Mouse (Mus musculus): ENCODE measurements around the gene Cd2ap. TPM values are rescaled to one million over a fixed set of nuclear protein-coding genes. Genes with fewer than 3 reads are reported as not detected.
"Not testable (repeated sequence)": the region's sequence is repeated elsewhere in the genome, so short reads cannot be mapped to it uniquely, and the experiment has no call there.

The Cd2ap gene
- total RNA-seq (2021), result 10 to 100 TPM; 17.8 to 19.4 TPM
- long read RNA-seq, experiment 1, full-length matches to known transcripts, result 2 of 7 reads
- long read RNA-seq, experiment 1, partial matches to known transcripts, result 0 of 7 reads
- long read RNA-seq, experiment 1, other reads (novel, unspliced or antisense), result 5 of 7 reads
- long read RNA-seq, experiment 2, full-length matches to known transcripts, result 2 of 5 reads
- long read RNA-seq, experiment 2, partial matches to known transcripts, result 1 of 5 reads
- long read RNA-seq, experiment 2, other reads (novel, unspliced or antisense), result 2 of 5 reads

- DNase-seq (ENCODE audit: low spot score in 2 of 2), result peak; percentile 96
Measured at GRCm38 (mm10) chr17:42876001-42876903, at the start of gene Cd2ap. TSS of gene Cd2ap (minus strand) at chr17:42876665.

- DNase-seq (ENCODE audit: low spot score in 2 of 2), result no peak
Measured at GRCm38 (mm10) chr17:42924731-42925130, 48.3 kb upstream of the Cd2ap start.

- DNase-seq (ENCODE audit: low spot score in 2 of 2), result no peak
Measured at GRCm38 (mm10) chr17:42918810-42919209, 42.3 kb upstream of the Cd2ap start.

- no peak for DNase-seq (ENCODE audit: low spot score in 2 of 2)
Measured at GRCm38 (mm10) chr17:42914726-42915125, 38.3 kb upstream of the Cd2ap start.

- no peak for DNase-seq (ENCODE audit: low spot score in 2 of 2)
Measured at GRCm38 (mm10) chr17:42912193-42912592, 35.7 kb upstream of the Cd2ap start.

GRCm38 (mm10) chr17:42910476-42910875, 34.0 kb upstream of the Cd2ap start:
- no peak for DNase-seq (ENCODE audit: low spot score in 2 of 2)

- no peak for DNase-seq (ENCODE audit: low spot score in 2 of 2)
Measured at GRCm38 (mm10) chr17:42909376-42909775, 32.9 kb upstream of the Cd2ap start.

GRCm38 (mm10) chr17:42908744-42909370, 32.4 kb upstream of the Cd2ap start:
- no peak for DNase-seq (ENCODE audit: low spot score in 2 of 2)

GRCm38 (mm10) chr17:42908136-42908535, 31.7 kb upstream of the Cd2ap start:
- DNase-seq (ENCODE audit: low spot score in 2 of 2), result no peak

- not testable (repeated sequence) for DNase-seq (ENCODE audit: low spot score in 2 of 2)
Measured at GRCm38 (mm10) chr17:42906456-42906855, 30.0 kb upstream of the Cd2ap start.

GRCm38 (mm10) chr17:42905919-42906318, 29.5 kb upstream of the Cd2ap start:
- DNase-seq (ENCODE audit: low spot score in 2 of 2), result no peak

- no peak for DNase-seq (ENCODE audit: low spot score in 2 of 2)
Measured at GRCm38 (mm10) chr17:42900795-42901194, 24.3 kb upstream of the Cd2ap start.

GRCm38 (mm10) chr17:42887282-42887707, 10.8 kb upstream of the Cd2ap start:
- no peak for DNase-seq (ENCODE audit: low spot score in 2 of 2)

GRCm38 (mm10) chr17:42885091-42885501, 8.6 kb upstream of the Cd2ap start:
- DNase-seq (ENCODE audit: low spot score in 2 of 2), result no peak

GRCm38 (mm10) chr17:42884382-42884781, 7.9 kb upstream of the Cd2ap start:
- DNase-seq (ENCODE audit: low spot score in 2 of 2), result no peak

GRCm38 (mm10) chr17:42883769-42884168, 7.3 kb upstream of the Cd2ap start:
- DNase-seq (ENCODE audit: low spot score in 2 of 2), result no peak

- peak; percentile 63 to 75 for DNase-seq (ENCODE audit: low spot score in 2 of 2)
Measured at GRCm38 (mm10) chr17:42883315-42883714, 6.8 kb upstream of the Cd2ap start.

- DNase-seq (ENCODE audit: low spot score in 2 of 2), result no peak
Measured at GRCm38 (mm10) chr17:42882873-42883272, 6.4 kb upstream of the Cd2ap start.

GRCm38 (mm10) chr17:42876904-42877425, 500 bp upstream of the Cd2ap start:
- DNase-seq (ENCODE audit: low spot score in 2 of 2), result no peak

- peak; percentile 12 to 17 for DNase-seq (ENCODE audit: low spot score in 2 of 2)
Measured at GRCm38 (mm10) chr17:42875571-42876000, 879 bp downstream of the Cd2ap start.

- no peak for DNase-seq (ENCODE audit: low spot score in 2 of 2)
Measured at GRCm38 (mm10) chr17:42875015-42875414, 1.4 kb downstream of the Cd2ap start.
